Mouse (Mus musculus) thymus, adult 2 months (tissue): ENCODE results near the gene Cdyl2. TPM values are rescaled to one million over a fixed set of nuclear protein-coding genes. Genes with fewer than 3 reads are reported as not detected.

Experiments
- DNase-seq: peaks from one replicate; pipeline ENCODE4 v3.0.0; 2021
- H3K27ac ChIP-seq: fragments of 200-500 bp; 2 replicates; pipeline ENCODE4 v1.5.1; 2012; ENCODE audit warnings: low read length, control low read depth; ENCODE audit not compliant: control insufficient read depth, insufficient read depth
- H3K27me3 ChIP-seq: fragments of 200-500 bp; 2 replicates; pipeline ENCODE4 v1.6.1; 2012; ENCODE audit warnings: mild to moderate bottlenecking, low read length, moderate library complexity, mixed read lengths; ENCODE audit not compliant: control insufficient read depth, insufficient read depth
- H3K36me3 ChIP-seq: fragments of 200-500 bp; 2 replicates; pipeline ENCODE4 v1.6.1; 2012; ENCODE audit warnings: mild to moderate bottlenecking, low read length, moderate library complexity; ENCODE audit not compliant: control insufficient read depth, insufficient read depth
- H3K4me1 ChIP-seq: fragments of 200-500 bp; replicated peaks from 2 replicates; pipeline ENCODE4 v1.6.1; 2012; ENCODE audit warnings: low read length; ENCODE audit not compliant: control insufficient read depth, insufficient read depth
- H3K4me3 ChIP-seq: fragments of 200-500 bp; 2 replicates; pipeline ENCODE4 v1.5.1; 2012; ENCODE audit warnings: mild to moderate bottlenecking, low read length, control low read depth, moderate library complexity; ENCODE audit not compliant: control insufficient read depth, insufficient read depth
- CTCF ChIP-seq: fragments of 200-500 bp; IDR thresholded peaks from 2 replicates; pipeline ENCODE4 v1.5.1; 2012; ENCODE audit warnings: mild to moderate bottlenecking, control low read depth, low read length, moderate library complexity, borderline replicate concordance; ENCODE audit not compliant: control insufficient read depth, poor library complexity, insufficient read depth; ENCODE audit errors: extremely low read depth
- POLR2A ChIP-seq: fragments of 200-500 bp; IDR thresholded peaks from 2 replicates; pipeline ENCODE4 v1.6.1; 2012; ENCODE audit warnings: mild to moderate bottlenecking, low read length, control low read depth, moderate library complexity; ENCODE audit not compliant: control insufficient read depth, poor library complexity, insufficient read depth; ENCODE audit errors: extremely low read depth
- WGBS: fragments of 180-500 bp; shearing (Covaris S2); methylation state at CpG from one replicate; pipeline ENCODE4 v1.1.7; 2018; 5-methylcytosine and 5-hydroxymethylcytosine counted together
- polyA plus RNA-seq: library from polyadenylated mRNA; depleted of rRNA; stranded (reverse); fragments of >200 nt; gene quantifications from 2 replicates; pipeline ENCODE4 v1.2.3, GENCODE M21; 2012; rRNA removed

Cdyl2 gene
- polyA plus RNA-seq, 1 experiment: 12.1 TPM

DNA sequence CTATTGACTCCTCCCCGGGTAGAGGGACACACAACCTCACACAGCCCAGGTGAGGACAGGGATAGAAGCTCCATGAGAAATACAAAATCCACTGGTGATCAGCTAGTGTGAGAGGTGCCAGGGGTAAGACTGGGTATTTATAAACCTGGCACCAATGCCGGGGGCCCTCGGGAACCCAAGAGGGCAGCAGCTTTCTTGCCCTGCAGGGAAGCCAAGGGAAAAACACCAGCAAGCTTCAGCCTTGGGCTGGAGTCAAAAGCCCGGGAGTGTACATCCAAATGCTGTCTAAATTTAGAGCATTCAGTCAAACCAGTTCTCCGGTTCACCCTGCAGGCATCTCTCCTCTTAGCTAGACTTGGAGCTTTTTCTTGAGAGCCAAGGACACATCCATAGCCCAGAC is 189.9 kb downstream of the Cdyl2 start:
- no peak for DNase-seq
- Histone ChIP-seq H3K27me3 (no peaks in the 10 kb centered on the region), H3K27ac (no peak overlapping the region), H3K36me3 (no peaks in the 10 kb centered on the region), H3K4me1 (no peaks in the 10 kb centered on the region), H3K4me3 (no peak overlapping the region)
- WGBS: 90% methylated on average over 5 of the region's 5 CpGs
- TF ChIP-seq CTCF (no peak), POLR2A (no peak)

DNA sequence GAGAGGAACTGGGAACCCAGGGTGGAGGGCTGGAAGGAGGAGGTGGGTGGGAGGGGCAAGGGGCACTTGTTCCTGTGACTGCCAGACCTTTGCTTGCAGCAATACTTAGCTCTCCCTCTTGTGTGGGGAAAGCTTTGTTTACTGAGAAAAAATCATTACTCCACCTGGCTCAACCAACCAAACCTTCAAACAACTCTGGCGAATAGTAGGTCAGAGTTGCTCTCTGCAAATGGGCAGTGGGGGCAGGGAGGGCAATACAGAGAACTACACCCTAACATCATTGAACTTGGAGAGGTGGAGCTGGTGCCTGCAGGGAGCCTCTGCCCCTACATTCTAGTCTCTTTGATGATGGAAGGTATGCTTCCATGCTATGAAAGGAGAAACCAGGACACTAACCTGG is 192.7 kb downstream of the Cdyl2 start:
- TF ChIP-seq CTCF (no peak), POLR2A (no peak)
- 92% methylated on average over 1 of the region's 1 CpGs for WGBS
- Histone ChIP-seq H3K27ac (no peak overlapping the region), H3K36me3 (no peaks in the 10 kb centered on the region), H3K4me1 (no peaks in the 10 kb centered on the region), H3K27me3 (no peaks in the 10 kb centered on the region), H3K4me3 (no peak overlapping the region)
- no peak for DNase-seq

DNA sequence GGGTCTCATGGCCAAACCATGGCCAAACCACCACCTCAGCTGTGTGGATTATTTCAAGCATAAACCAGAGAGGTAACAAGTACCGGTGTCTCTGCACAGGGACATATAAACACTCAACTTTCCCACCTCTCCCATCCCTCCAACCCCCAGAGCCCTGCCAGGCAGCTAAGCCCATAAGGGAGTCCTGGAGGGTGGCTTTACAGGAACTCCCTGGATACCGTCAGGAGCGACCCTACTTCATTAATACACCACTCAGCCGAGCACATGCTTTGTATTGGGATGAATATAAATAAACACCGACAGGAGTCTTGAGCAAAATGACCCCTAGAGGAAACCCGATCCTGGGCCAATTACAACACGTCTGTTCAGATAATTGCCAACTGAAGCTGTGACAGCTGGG is 194.0 kb downstream of the Cdyl2 start:
- H3K4me1 ChIP-seq: no peaks in the 10 kb centered on the region
- 61% methylated on average over 7 of the region's 7 CpGs for WGBS

DNA sequence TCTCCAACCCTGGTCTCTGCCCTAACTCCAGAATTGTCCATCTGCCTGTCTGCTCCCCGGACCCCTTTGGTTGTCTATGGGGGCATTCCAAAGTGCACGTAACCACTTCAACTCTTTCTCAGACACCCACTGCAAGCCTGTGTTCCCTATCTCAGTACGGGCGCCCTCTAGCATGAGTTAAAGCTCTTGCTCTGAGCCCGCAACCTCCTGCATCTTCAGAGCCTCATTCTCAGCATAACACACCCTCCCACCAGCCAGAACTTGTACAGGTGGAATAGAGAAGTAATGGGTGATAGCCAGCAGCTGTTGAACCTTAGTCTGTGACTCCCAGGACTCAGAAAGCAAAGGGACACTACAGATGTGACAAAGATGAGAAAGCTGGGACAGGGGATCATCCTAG is 196.0 kb downstream of the Cdyl2 start:
- peak; percentile 9 for DNase-seq
- 75% methylated on average over 5 of the region's 5 CpGs for WGBS
- no peak overlapping the region for H3K27ac ChIP-seq
- TF ChIP-seq POLR2A (no peak), CTCF (no peak)
- no peaks in the 10 kb centered on the region for H3K27me3 ChIP-seq
- H3K4me3 ChIP-seq: no peak overlapping the region
- no peaks in the 10 kb centered on the region for H3K4me1 ChIP-seq
- H3K36me3 ChIP-seq: no peaks in the 10 kb centered on the region

More for the DNA sequence above, 194.0 kb downstream of the Cdyl2 start:
- H3K27me3 ChIP-seq: no peaks in the 10 kb centered on the region
- H3K27ac ChIP-seq: no peak overlapping the region
- TF ChIP-seq CTCF (no peak), POLR2A (no peak)
- H3K4me3 ChIP-seq: no peak overlapping the region
- H3K36me3 ChIP-seq: no peaks in the 10 kb centered on the region
- DNase-seq: no peak

DNA sequence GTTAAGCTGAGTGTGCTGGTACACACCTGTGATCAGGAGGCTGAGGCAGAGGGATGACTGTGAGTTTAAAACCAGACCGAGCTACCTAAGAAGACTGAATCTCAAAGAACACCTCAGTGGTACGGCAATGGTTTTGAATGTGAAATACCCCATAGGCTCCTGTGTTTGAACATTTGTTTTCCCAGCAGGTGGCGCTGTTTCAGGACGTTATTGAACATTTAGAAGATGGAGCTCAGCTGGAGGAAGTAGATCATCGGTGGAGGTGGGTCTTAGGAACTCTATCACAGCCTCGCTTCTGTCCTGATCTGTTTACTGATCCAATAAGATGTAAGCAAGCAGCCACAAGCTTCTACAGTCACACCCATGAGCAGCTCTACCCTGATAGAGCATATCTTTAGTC is 199.7 kb downstream of the Cdyl2 start:
- Histone ChIP-seq H3K36me3 (no peaks in the 10 kb centered on the region), H3K4me3 (no peak overlapping the region), H3K4me1 (no peaks in the 10 kb centered on the region), H3K27ac (no peak overlapping the region), H3K27me3 (no peaks in the 10 kb centered on the region)
- DNase-seq: no peak
- TF ChIP-seq POLR2A (no peak), CTCF (no peak)
- 82% methylated on average over 6 of the region's 6 CpGs for WGBS

DNA sequence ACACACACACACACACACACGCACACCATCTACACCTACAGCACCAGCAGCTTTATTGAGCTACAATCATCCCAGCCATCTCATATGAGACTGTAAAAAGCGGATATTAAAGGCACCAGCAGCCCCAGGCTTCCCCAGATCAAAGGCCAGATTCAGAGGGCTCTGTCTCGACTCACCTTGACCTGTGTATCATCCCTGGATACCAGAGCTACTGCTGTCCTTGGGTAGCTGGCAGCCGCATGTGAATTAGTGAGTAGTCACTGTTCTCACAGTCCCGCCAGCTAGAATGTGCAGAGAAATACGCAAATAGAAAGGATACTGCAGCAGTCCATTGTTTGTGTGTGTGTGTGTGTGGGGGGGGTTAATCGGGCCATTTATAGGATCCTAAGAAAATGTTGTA is 204.1 kb downstream of the Cdyl2 start:
- H3K27me3 ChIP-seq: no peaks in the 10 kb centered on the region
- DNase-seq: no peak
- no peak overlapping the region for H3K27ac ChIP-seq
- no peak overlapping the region for H3K4me3 ChIP-seq
- no peaks in the 10 kb centered on the region for H3K36me3 ChIP-seq
- WGBS: 88% methylated on average over 7 of the region's 7 CpGs
- TF ChIP-seq CTCF (no peak), POLR2A (no peak)
- no peaks in the 10 kb centered on the region for H3K4me1 ChIP-seq

DNA sequence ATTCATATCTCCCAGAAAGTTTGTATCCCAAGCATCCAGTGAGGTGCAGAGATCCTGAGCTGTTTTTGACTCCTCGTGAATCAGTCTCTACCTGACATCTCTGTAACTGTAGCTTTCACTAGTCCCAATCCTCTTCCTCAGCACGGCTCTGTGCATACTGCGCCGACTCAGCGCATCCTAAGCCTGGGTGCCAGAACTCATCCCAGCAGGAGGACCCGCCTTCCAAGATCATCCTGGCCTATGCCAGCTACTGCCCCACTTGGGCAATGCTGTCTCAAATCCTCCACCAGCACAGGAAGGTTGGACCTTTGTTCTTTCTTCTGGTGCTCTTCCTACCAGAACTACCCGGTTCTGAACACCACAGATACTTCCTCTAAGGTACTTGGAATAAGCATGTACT is 207.9 kb downstream of the Cdyl2 start:
- TF ChIP-seq CTCF (no peak), POLR2A (no peak)
- H3K27ac ChIP-seq: no peak overlapping the region
- 89% methylated on average over 7 of the region's 7 CpGs for WGBS
- no peaks in the 10 kb centered on the region for H3K27me3 ChIP-seq
- H3K4me1 ChIP-seq: no peaks in the 10 kb centered on the region
- H3K36me3 ChIP-seq: no peaks in the 10 kb centered on the region
- no peak overlapping the region for H3K4me3 ChIP-seq
- no peak for DNase-seq

Other genes with a start within 250 kb of the Cdyl2 start
- 1.3 and 1.7 TPM in 2 replicates for gene Dynlrb2, start 228.0 kb downstream of the Cdyl2 start, polyA plus RNA-seq
- gene Cmc2, start 188.5 kb upstream of the Cdyl2 start, polyA plus RNA-seq: 16.2 and 18.9 TPM in 2 replicates
- gene Cenpn, start 188.7 kb upstream of the Cdyl2 start, polyA plus RNA-seq: 20.5 and 22.7 TPM in 2 replicates
- 20.8 and 28.0 TPM in 2 replicates for gene Atmin, start 210.4 kb upstream of the Cdyl2 start, polyA plus RNA-seq
- gene 1700030J22Rik, start 246.0 kb upstream of the Cdyl2 start, polyA plus RNA-seq: 0.53 and 0.55 TPM in 2 replicates